Mouse (Mus musculus) heart, adult 2 months (tissue): ENCODE data around the gene Atmin. TPM values are rescaled to one million over a fixed set of nuclear protein-coding genes. Genes with fewer than 3 reads are reported as not detected.

Experiments
- DNase-seq, 2 experiments: peaks; one replicate each; pipeline ENCODE4 v3.0.0; 2021
- H3K27ac ChIP-seq: fragments of 200-600 bp; 2 replicates; pipeline ENCODE4 v1.8.1; 2022
- H3K27me3 ChIP-seq: fragments of 200-500 bp; 2 replicates; pipeline ENCODE4 v1.6.1; 2012; ENCODE audit warnings: mild to moderate bottlenecking, low read length, inconsistent platforms, mixed read lengths; ENCODE audit not compliant: control insufficient read depth, insufficient read depth
- H3K36me3 ChIP-seq: fragments of 200-500 bp; 2 replicates; pipeline ENCODE4 v1.6.1; 2012; ENCODE audit warnings: low read length, inconsistent platforms; ENCODE audit not compliant: control insufficient read depth, insufficient read depth
- H3K4me1 ChIP-seq: fragments of 200-500 bp; 2 replicates; pipeline ENCODE4 v1.6.1; 2011; ENCODE audit warnings: low read length; ENCODE audit not compliant: control insufficient read depth, insufficient read depth
- H3K4me3 ChIP-seq: fragments of 200-600 bp; 2 replicates; pipeline ENCODE4 v1.8.1; 2022
- H3K79me2 ChIP-seq: fragments of 200-500 bp; replicated peaks from 2 replicates; pipeline ENCODE4 v1.6.1; 2012; ENCODE audit warnings: mild to moderate bottlenecking, inconsistent platforms, low read length, moderate library complexity, mixed read lengths; ENCODE audit not compliant: control insufficient read depth, insufficient read depth
- H3K9ac ChIP-seq: fragments of 200-500 bp; 2 replicates; pipeline ENCODE4 v1.6.1; 2012; ENCODE audit warnings: low read depth, mild to moderate bottlenecking, control low read depth, inconsistent platforms, low read length, mixed read lengths
- CTCF ChIP-seq: fragments of 200-600 bp; IDR thresholded peaks from 2 replicates; pipeline ENCODE4 v1.8.1; 2022; ENCODE audit warnings: antibody characterized with exemption, mild to moderate bottlenecking, moderate library complexity
- EP300 ChIP-seq: fragments of 200-500 bp; IDR thresholded peaks from 2 replicates; pipeline ENCODE4 v1.6.1; 2011; ENCODE audit warnings: low read depth, low read length, control low read depth; ENCODE audit not compliant: insufficient read depth
- POLR2A ChIP-seq: fragments of 200-500 bp; IDR thresholded peaks from 2 replicates; pipeline ENCODE4 v1.6.1; 2011; ENCODE audit warnings: mild to moderate bottlenecking, low read depth, low read length, control low read depth; ENCODE audit not compliant: insufficient read depth
- WGBS: fragments of 180-500 bp; shearing (Covaris S2); methylation state at CpG from one replicate; pipeline ENCODE4 v1.1.7; 2018; 5-methylcytosine and 5-hydroxymethylcytosine counted together
- intact Hi-C: fragments of 180-260 bp; cut with DNase I; formaldehyde crosslinking; loops from one replicate; pipeline ENCODE4 v1.15.1; 2025
- polyA plus RNA-seq: library from polyadenylated mRNA; depleted of rRNA; stranded (reverse); fragments of >200 nt; gene quantifications from 2 replicates; pipeline ENCODE4 v1.2.3, GENCODE M21; 2012
- total RNA-seq, 2 experiments: library from RNA; stranded (reverse); gene quantifications; 2 replicates each; pipeline ENCODE4 v1.2.3; 2021

Atmin gene
- total and polyA plus RNA-seq, 3 experiments = 9.3 to 16.5 (median 14.4) TPM

DNA sequence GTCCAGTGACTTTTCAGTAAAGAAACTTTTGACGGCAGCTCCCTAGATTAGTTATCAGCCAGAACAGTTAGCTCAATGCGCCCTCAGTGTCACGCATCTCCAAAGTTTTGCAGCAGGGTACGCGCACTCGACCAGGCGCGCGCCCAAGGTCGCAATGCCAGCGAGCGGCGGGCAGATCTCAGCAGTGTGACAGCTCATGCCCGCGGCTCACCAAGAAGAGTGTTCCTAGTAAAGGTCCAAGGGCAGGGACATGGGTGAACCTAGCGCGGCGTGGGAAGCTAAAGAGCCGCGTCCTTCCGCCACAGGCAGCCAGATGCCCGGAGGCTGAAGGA lies 22.2 kb upstream of the Atmin start:
- DNase-seq = no peak
- WGBS = under 1% methylated on average over 22 of the region's 22 CpGs
- H3K4me1 ChIP-seq = peaks cover 3% of the 10 kb centered on the region
- peak overlapping the region; percentile 89 for H3K4me3 ChIP-seq
- H3K9ac ChIP-seq = peak overlapping the region; percentile 77
- TF ChIP-seq CTCF = no peak
- no peak for TF ChIP-seq POLR2A
- TF ChIP-seq EP300 = no peak
- 0 out of 2 replicates have a peak, but pooled peaks cover 1% of the 10 kb centered on the region for H3K79me2 ChIP-seq
- no peaks in the 10 kb centered on the region for H3K27me3 ChIP-seq
- H3K27ac ChIP-seq = peak overlapping the region; percentile 92
- intact Hi-C loops = loop anchor here (1.0 to 5.0 kb wide), 4 partner anchors 22 to 236 kb away; partner anchors contain the start of genes Atmin, Gan and Gcsh
- H3K36me3 ChIP-seq = no peaks in the 10 kb centered on the region

DNA sequence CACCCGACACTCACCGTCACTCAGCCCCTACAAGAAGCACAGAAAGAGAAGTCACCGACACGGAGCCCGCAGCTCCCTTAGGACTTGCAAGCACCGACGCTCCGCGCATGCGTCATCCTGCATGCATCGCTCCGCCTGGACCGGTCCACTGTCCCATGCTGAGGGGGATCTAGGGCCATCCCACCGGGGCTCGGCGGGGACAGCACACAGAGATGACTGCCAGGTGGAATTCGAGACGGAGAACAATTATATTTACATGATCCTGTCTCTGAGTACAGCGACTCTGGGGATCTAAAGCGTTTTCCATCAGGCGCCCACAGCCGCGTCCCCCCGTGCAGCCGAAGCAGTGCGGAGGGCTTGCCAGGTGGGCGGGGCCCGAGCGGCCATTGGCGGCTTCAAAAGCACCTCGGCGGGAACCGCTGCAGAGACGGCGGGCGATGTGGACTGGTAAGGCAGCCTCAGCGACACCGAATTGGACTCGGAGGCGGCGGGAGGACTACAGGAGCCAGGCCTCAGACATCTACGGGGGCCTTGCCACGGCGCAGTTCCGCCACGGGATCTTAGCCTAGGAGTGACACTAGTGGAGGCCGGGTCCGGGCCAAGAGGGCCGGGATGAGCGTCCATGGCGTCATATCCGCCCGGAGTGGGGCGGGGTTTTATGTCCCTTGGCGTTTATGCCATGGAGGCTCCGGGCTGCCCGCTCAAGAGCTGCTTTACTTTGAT lies 21.7 kb upstream of the Atmin start, which contains the start of the genes Cmc2 and Cenpn:
Gene Cmc2 (minus strand): TSS at position 119 of the 723 bp plus-strand sequence.
Gene Cenpn (plus strand): TSS at position 394 of the 723 bp plus-strand sequence.
- no peaks in the 10 kb centered on the region for H3K36me3 ChIP-seq
- intact Hi-C loops = loop anchor here (1.0 to 5.0 kb wide), 4 partner anchors 22 to 236 kb away; partner anchors contain the start of genes Atmin, Gan and Gcsh
- TF ChIP-seq POLR2A = peak; percentile 99
- TF ChIP-seq CTCF = peak; percentile 7; the same call in 1 of the 2 replicates
- TF ChIP-seq EP300 = peak; percentile 35; the same call in 1 of the 2 replicates
- DNase-seq = peak; percentile 94
- peak within 1 kb of the TSS; percentile 92 for H3K27ac ChIP-seq
- under 1% methylated on average over 57 of the region's 57 CpGs for WGBS
- peak within 1 kb of the TSS; percentile 89 for H3K4me3 ChIP-seq
- peaks cover 3% of the 10 kb centered on the region for H3K4me1 ChIP-seq
- no peaks in the 10 kb centered on the region for H3K27me3 ChIP-seq
- H3K9ac ChIP-seq = peak within 1 kb of the TSS; percentile 77
- H3K79me2 ChIP-seq = 0 out of 2 replicates have a peak, but pooled peaks cover 1% of the 10 kb centered on the region

- WGBS = 27% methylated on average over 17 of the region's 17 CpGs
- peak overlapping the region; percentile 89 for H3K4me3 ChIP-seq
- intact Hi-C loops = loop anchor here (5.0 kb wide), 2 partner anchors 70 to 235 kb away; partner anchors contain the start of genes Gan and Gcsh
- H3K27me3 ChIP-seq = no peaks in the 10 kb centered on the region
- no peaks in the 10 kb centered on the region for H3K36me3 ChIP-seq
- H3K27ac ChIP-seq = peak overlapping the region; percentile 92
- peak overlapping the region; percentile 71 for H3K9ac ChIP-seq
- peaks cover 3% of the 10 kb centered on the region for H3K4me1 ChIP-seq
- DNase-seq = no peak
- TF ChIP-seq POLR2A = no peak; the same call in 1 of the 2 replicates
- no peaks in the 10 kb centered on the region for H3K79me2 ChIP-seq
Observed at GRCm38 (mm10) chr8:116922060-116922757, 21.0 kb upstream of the Atmin start.

DNA sequence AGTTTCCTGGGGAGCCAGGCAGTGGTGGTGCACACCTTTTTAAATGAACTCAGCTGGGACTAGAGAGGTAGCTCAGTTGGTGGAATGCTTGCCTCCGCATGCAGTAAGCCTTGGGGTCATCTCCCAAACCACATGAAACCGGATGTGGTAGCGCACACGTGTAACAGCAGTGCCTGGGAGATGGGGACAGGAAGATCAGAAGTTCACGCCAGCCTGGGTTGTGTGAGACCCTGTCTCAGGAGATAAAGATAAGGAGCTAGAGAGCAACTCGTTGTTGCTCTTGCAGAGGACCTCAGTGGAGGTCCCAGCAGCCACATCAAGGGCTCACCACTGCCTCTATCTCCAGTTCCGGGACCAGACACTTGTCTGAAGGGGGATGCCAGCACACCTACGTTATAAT lies 19.7 kb upstream of the Atmin start:
- Histone ChIP-seq H3K27ac (no peak overlapping the region), H3K36me3 (no peaks in the 10 kb centered on the region), H3K9ac (no peak overlapping the region), H3K4me3 (no peak overlapping the region), H3K27me3 (no peaks in the 10 kb centered on the region), H3K4me1 (peaks cover 3% of the 10 kb centered on the region), H3K79me2 (no peaks in the 10 kb centered on the region)
- WGBS = 80% methylated on average over 8 of the region's 8 CpGs
- no peak for TF ChIP-seq EP300
- no peak for TF ChIP-seq CTCF
- no peak for TF ChIP-seq POLR2A
- intact Hi-C loops = loop anchor here (5.0 kb wide), 2 partner anchors 69 to 234 kb away; partner anchors contain the start of genes Gan and Gcsh
- DNase-seq = no peak

DNA sequence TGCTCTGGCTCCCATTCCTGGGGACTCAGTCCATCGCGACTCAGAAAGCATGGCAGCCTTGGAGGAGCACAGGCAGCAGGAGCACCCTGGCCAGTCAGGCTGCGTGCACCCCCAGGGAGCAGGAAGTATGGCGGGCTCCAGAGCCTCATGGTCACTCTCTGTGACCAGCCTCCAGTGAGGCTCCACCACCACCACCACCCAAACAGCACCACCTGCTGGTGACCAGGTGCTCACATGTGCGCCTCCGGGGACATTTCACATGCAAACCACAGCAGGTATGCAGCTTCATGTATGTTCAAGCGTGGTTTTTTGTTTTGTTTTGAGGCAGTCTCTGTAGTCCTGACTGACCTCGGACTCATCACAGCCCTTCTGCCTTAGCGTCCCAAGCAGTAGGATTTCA lies 15.3 kb upstream of the Atmin start:
- Histone ChIP-seq H3K27me3 (no peaks in the 10 kb centered on the region), H3K79me2 (no peaks in the 10 kb centered on the region), H3K36me3 (no peaks in the 10 kb centered on the region), H3K27ac (no peak overlapping the region), H3K4me3 (no peak overlapping the region), H3K9ac (no peak overlapping the region), H3K4me1 (no peaks in the 10 kb centered on the region)
- intact Hi-C loops = loop anchor here (5.0 kb wide), 1 partner anchor 61 kb away; no protein-coding TSS in a partner anchor
- WGBS = 80% methylated on average over 9 of the region's 9 CpGs
- TF ChIP-seq EP300 (no peak), POLR2A (no peak), CTCF (peak; percentile 66)
- peak in 1 of 2 experiments; percentile 46 for DNase-seq
